Mouse (Mus musculus) gastrocnemius, postnatal 14 days (tissue): Measurements from ENCODE around the gene Lin7a. TPM values are rescaled to one million over a fixed set of nuclear protein-coding genes. Genes with fewer than 3 reads are reported as not detected.
"Not testable (repeated sequence)": the region's sequence is repeated elsewhere in the genome, so short reads cannot be mapped to it uniquely, and the experiment has no call there.

Experiments
- DNase-seq: peaks from one replicate; pipeline ENCODE4 v3.0.0; 2021; ENCODE audit warnings: mixed read lengths
- intact Hi-C: fragments of 180-260 bp; cut with DNase I; formaldehyde crosslinking; loops from one replicate; pipeline ENCODE4 v1.15.1; 2025; ENCODE audit warnings: low total_unique reads
- total RNA-seq, 2 experiments: library from RNA; stranded (reverse); gene quantifications; 2 replicates each; pipeline ENCODE4 v1.2.3; 2021

The Lin7a gene
- total RNA-seq, 2 experiments from 2014 or later: 1.9 to 3.8 TPM

- intact Hi-C loops: no loop called here
- DNase-seq: no peak
These were observed 36.0 kb upstream of the Lin7a start for GRCm38 (mm10) chr10:107235496-107235895.

DNA sequence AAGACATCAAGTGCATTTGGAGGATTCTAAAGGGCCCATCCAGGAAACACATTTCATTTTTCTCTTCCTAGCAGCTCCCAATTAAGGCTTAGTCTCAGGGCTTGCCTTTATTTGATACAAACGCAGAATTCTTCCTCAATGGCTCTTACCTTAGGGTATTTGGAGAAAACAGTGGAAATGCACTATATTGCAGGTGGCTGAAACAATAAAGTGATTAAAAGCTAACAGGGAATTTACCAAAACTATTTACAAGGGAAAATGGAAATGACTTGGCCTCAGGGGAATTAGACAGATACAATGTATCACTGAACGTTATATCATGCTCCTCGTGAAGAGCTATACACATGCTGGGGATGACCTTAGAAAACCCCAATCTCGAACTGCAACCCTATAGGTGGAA, 35.3 kb upstream of the Lin7a start:
- DNase-seq: no peak
- intact Hi-C loops: no loop called here

DNA sequence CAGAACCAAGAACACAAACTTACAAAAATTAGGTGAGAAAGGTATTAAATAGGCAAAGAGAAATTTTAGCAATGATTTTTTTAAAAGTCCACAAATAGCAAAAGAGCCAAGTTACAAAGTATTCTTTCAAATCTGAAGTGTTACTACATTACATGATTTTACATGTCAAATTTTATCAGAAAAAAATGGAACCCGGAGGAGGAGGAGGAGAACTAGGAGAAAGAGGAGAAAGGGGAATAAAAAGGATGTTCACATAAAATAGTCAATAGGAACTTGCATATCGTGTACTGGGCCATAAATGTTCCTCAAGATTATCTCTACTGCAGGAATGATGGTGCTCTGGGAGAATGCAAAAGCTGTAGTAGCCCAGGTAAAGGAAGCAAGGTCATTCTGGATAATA, 34.4 kb upstream of the Lin7a start:
- intact Hi-C loops: no loop called here
- DNase-seq: no peak

DNA sequence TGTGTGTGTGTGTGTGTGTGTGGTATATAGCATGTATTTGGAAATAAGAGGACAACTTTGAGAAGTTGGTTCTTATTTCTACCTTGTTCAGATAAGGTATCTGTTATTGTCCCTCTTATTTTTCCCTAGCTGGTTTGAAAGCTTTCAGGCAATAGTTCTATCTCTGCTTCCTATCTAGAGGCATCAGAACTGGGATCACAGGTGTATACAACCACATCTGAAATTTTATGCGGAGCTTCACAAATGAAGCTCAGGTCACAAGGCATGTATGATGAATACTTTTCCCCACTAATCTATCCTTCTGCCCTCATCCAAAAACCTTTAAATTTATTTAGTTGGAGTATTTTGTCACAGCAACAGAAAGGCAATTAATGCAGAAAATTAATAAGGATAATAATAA, 33.8 kb upstream of the Lin7a start:
- no peak for DNase-seq

GRCm38 (mm10) chr10:107238151-107238860, 33.2 kb upstream of the Lin7a start:
- intact Hi-C loops: no loop called here
- DNase-seq: no peak

More for the DNA sequence above, 33.8 kb upstream of the Lin7a start:
- intact Hi-C loops: no loop called here

- no peak for DNase-seq
- intact Hi-C loops: no loop called here
These were observed 32.5 kb upstream of the Lin7a start for GRCm38 (mm10) chr10:107238861-107239435.

DNA sequence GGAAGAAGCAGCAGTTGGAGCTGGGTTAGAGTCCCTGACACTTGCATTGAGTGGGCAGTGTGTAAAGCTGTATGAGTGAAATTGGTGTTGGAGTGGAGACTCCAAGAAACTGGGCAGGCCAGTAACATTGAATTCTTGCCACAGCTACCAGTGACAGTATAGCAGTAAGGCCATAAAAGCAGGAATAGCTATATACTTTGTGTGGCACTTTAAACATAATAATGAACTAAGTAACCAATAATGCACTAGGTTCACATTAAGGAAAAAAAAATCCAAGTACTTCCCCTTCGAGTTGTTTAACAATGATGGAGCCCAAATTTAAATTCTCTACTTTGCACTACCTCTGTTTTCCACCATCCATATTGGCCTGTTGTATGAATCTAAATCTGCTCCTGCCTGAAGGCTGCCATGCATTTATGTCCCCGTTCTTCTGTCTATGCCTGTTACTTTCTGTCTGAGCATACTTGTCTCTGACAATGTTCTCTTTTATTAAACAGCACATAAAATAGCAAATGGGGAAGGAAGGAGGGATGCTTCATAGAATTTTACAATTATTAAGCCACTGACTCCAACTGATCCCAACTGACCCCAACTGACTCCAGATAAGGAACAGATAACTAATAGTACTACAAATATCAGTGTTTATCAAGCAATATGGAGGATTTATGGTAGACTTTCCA, 31.7 kb upstream of the Lin7a start:
- intact Hi-C loops: no loop called here
- DNase-seq: no peak

DNA sequence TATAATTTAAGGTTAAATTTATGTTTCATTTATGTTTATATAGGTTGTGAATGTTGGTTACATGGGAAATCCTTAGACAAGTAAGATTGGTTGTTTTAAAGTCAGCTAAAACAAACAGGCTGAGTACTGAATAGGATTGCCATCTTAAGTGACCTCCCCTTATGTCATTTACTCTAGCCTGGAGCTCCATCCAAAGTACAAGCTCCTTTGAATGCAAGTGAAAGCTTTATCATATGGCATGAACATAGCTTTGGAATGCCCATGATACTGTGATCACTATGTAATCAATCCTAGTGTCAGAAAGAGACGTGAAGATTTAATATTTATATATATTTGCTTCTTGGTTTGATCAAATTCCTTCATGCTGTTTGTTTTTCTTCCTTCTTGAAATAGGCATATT, 31.0 kb upstream of the Lin7a start:
- no peak for DNase-seq
- intact Hi-C loops: no loop called here

DNA sequence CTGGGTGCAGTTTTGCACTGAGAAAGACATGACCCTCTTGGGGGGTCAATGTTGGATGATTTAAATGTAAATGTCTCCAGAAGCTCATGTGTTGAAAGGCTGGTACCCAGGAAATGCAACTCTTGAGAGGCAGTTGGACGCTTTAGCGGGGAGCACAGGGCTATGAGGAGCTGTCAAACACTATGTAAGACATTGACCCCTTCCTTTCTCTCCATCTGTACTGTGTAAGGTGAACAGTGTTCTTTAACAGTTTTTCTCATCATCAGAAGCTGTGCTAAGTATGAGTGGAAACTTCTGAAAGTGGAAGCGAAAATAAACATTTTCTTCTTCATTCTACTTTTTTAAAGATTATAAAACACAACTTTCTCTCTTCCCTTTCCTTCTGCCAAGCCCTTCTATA, 30.5 kb upstream of the Lin7a start:
- no peak for DNase-seq
- intact Hi-C loops: no loop called here

DNA sequence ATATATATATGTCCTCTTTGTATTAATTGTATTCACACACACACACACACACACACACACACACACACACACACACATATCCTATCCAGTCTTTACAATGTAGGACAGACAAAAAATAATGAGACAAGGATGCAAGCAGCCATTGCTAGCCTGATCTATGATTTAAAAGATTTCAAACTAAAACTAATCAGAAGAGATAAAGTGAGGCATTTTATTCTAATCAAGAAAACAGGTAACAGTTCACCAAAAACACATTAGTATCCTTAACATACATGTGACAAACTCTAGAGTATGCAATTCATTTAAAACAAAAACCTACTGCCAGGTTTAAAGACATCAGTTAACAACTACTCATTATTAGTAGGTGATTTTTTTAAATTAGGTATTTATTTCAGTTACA, 30.1 kb upstream of the Lin7a start:
- DNase-seq: no peak
- intact Hi-C loops: no loop called here

GRCm38 (mm10) chr10:107241999-107242398, 29.5 kb upstream of the Lin7a start:
- DNase-seq, intact Hi-C loops: not testable (repeated sequence)

DNA sequence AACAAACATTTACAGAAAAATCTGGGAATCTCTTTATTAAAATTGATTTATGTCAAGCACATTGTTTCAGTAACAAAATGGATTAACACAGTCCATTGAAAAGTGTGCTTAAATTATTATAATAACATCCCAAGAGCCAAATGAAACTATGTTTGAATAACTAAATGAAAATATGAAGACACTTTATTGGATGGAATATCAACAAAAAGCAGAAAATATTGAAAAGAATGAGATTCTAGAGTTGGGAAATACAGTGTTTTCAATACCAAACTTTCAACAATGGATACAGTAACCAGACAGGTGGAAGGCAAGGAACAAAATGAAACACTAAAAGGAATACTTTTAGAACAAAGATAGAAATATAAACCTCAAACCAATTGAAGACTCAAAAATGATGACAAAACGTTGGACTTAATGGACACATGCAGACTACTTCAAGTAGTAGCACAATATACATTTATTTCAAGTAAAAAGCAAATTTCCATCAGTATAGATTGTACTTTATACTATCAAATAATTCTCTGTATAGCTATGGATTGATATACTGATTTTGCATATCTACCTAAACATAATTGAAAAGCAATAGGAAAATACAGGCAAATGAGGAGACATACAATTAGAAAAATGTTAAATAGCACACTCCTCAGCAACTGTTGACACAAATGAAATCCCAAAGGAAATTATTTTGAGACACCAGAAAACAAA, 28.6 kb upstream of the Lin7a start:
- intact Hi-C loops: no loop called here
- DNase-seq: no peak

- intact Hi-C loops: no loop called here
These were observed 27.3 kb upstream of the Lin7a start for GRCm38 (mm10) chr10:107244211-107244610.

DNA sequence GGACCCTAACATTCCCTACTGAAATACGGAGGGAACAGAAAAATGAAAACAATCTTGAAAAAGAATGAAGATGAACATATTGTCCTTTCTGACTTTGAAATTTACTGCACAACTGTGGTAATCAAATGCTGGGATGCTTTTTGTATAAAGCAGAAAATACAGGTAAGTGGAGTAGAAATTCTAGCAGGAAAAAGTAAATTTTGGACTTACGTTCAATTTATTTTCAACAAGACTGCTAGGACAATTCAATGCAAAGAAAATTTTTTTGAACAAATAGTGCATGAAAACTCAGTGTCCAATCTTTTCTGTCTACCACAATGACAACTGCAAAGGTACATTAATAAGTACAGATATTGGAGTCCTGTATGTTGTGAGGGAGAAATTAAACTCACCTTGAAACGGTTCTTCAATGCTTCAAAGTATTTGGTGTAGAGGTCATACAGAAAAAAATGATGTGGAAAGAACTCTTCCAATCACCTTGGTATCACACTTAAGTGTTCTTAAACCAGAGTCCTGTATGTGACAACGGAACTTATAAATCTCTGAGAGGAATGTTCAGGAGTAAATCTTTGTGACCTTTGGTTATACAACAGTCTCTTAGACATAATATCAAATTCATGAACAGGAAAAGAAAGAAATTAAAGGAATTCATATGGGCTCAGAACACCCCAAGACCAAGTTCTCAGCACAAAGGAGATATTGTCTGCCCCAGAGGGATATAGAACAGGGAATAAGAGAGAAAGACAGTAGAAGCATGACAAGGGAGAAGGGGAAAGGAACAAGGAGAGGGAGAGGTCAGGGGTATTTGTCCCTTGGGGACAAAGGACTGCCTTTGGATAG, 26.6 kb upstream of the Lin7a start:
- intact Hi-C loops: no loop called here
- no peak for DNase-seq

More at GRCm38 (mm10) chr10:107244211-107244610, 27.3 kb upstream of the Lin7a start:
- no peak for DNase-seq

DNA sequence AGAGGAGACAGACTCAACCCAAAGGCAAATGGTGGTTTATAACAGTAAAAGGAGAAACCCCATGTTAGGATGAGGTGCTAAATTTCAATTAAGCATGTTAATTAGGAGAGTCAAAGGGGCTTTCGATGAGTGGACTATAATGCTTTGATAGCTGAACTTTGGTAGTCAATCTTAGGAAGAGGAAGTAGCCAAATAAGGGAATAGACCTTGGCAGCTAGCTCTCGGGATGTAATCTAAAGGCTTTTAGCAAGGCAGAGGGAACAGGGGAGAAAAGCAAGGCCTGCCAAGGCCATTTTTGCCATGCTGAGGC, 26.0 kb upstream of the Lin7a start:
- intact Hi-C loops: no loop called here
- no peak for DNase-seq

- intact Hi-C loops: no loop called here
- no peak for DNase-seq
These were observed 25.5 kb upstream of the Lin7a start for GRCm38 (mm10) chr10:107245961-107246460.

DNA sequence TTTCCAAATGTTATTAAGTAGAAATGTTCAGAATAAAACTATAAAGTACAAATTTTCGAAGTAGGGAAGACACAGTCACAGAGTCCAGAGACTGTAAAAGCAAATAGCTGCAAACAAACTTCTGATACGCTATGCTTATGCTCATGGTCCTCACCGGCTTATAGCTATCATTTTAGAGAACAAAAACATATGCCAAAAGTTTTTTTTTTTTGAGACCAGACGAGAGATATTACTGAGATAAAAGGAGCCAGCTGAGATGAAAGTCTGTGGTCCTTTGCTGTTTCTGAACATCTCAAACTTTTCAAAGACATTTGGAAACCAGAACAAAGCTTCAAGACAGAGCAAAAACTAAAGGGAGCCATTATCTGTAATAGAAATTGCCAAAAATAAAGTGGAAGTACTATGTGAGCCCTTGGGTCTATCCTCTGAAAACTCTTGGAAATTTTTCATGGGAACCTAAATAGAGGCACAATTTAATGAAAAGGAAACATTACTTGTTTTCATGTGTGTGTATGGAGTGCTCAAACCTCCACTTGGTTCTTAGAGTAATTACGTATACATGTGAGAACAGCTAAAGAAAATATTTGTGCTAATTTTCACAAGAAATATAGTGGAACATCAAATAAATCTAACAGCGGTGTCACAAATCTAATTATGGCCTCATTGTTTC, 24.4 kb upstream of the Lin7a start:
- no peak for DNase-seq
- intact Hi-C loops: no loop called here

DNA sequence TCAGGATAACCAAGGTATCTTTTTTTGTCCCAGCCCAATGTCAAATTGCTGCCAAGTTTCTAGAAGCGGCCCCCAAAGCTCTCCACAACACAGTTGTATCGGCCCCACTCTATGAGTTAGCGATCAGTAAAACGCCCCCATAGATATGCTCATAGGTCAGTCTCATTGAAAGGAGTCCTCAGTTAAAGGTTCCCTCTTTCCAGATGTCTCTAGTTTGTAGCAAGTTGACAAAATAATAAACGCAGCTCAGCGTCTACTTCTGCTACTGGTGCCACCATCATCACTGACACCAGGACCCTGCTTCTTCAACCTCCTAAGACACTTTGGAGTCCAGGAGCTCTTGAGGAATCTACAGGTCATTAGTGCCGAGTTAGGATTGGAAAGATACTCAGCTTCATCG, 23.0 kb upstream of the Lin7a start:
- no peak for DNase-seq
- intact Hi-C loops: no loop called here

GRCm38 (mm10) chr10:107249056-107249455, 22.4 kb upstream of the Lin7a start:
- intact Hi-C loops: no loop called here
- DNase-seq: no peak
